Mouse (Mus musculus) liver, postnatal 0 days (tissue): ENCODE data around the gene Olfr374.

Experiments used
- CTCF ChIP-seq: sonication (generic); IDR thresholded peaks from 2 replicates; pipeline ENCODE4 v1.5.1; 2016; ENCODE audit warnings: antibody characterized with exemption, low read depth
- EP300 ChIP-seq: IDR thresholded peaks from 2 replicates; pipeline ENCODE4 v1.6.1; 2016; ENCODE audit warnings: antibody characterized with exemption, low read depth, mild to moderate bottlenecking

DNA sequence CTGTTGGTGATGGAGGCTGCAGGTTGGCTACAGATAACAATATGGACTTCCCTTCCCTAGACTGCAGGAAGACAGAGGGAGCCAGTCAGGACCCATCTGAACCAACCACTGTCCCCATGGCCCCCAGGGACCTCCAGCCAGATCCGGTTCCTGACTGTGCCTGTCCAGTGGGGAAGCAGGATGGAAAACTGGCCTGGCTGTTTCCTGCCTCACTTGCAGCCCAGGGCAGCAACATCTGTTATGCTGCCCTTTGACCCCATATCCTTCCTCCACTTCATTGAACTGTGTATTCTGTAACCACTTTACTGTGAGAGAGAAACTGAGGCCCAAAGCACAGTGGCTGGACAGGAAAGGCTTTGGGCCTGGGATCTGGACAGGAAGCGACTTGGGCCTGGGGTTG, 24.4 kb downstream of the Olfr374 start:
- TF ChIP-seq CTCF (no peak), EP300 (no peak)
